Mouse (Mus musculus): ENCODE results near the gene Kdm4a. TPM values are rescaled to one million over a fixed set of nuclear protein-coding genes. Genes with fewer than 3 reads are reported as not detected.

Kdm4a gene
- polyA plus RNA-seq, 1 experiment from 2014 or later, result 58.7 TPM

- peaks cover 100% of the 10 kb centered on the region for H3K36me3 ChIP-seq (ENCODE audit: poor library complexity, severe bottlenecking)
- no peak overlapping the region for H3K27ac ChIP-seq
- no peak overlapping the region for H3K4me3 ChIP-seq
- no peak for ATAC-seq
- no peak overlapping the region for H3K4me2 ChIP-seq
- no peaks in the 10 kb centered on the region for H3K9me3 ChIP-seq (replicated peaks)
- WGBS, result 96% methylated on average over 7 of the region's 7 CpGs
- H3K9ac ChIP-seq, result no peak overlapping the region
- no peaks in the 10 kb centered on the region for H3K27me3 ChIP-seq
- no peaks in the 10 kb centered on the region for H3K4me1 ChIP-seq
These were observed 29.0 kb downstream of the Kdm4a start for GRCm38 (mm10) chr4:118150804-118151203.

GRCm38 (mm10) chr4:118149956-118150680 lies 29.7 kb downstream of the Kdm4a start:
- 94% methylated on average over 14 of the region's 14 CpGs for WGBS
- peaks cover 100% of the 10 kb centered on the region for H3K36me3 ChIP-seq (ENCODE audit: poor library complexity, severe bottlenecking)

GRCm38 (mm10) chr4:118149055-118149576 lies 30.7 kb downstream of the Kdm4a start:
- H3K27me3 ChIP-seq, result no peaks in the 10 kb centered on the region
- no peaks in the 10 kb centered on the region for H3K9me3 ChIP-seq (replicated peaks)
- no peaks in the 10 kb centered on the region for H3K4me1 ChIP-seq
- 90% methylated on average over 10 of the region's 10 CpGs for WGBS
- no peak overlapping the region for H3K4me2 ChIP-seq
- H3K27ac ChIP-seq, result no peak overlapping the region
- ATAC-seq, result no peak
- no peak overlapping the region for H3K4me3 ChIP-seq
- no peak overlapping the region for H3K9ac ChIP-seq
- H3K36me3 ChIP-seq (ENCODE audit: poor library complexity, severe bottlenecking), result peaks cover 100% of the 10 kb centered on the region

More at GRCm38 (mm10) chr4:118149956-118150680, 29.7 kb downstream of the Kdm4a start:
- no peak overlapping the region for H3K27ac ChIP-seq
- H3K4me3 ChIP-seq, result no peak overlapping the region
- no peak overlapping the region for H3K9ac ChIP-seq
- no peak overlapping the region for H3K4me2 ChIP-seq
- no peak for ATAC-seq
- H3K4me1 ChIP-seq, result no peaks in the 10 kb centered on the region
- H3K9me3 ChIP-seq (replicated peaks), result no peaks in the 10 kb centered on the region
- no peaks in the 10 kb centered on the region for H3K27me3 ChIP-seq

- H3K36me3 ChIP-seq (ENCODE audit: poor library complexity, severe bottlenecking), result peaks cover 100% of the 10 kb centered on the region
- no peak overlapping the region for H3K27ac ChIP-seq
- no peak overlapping the region for H3K4me3 ChIP-seq
- no peak for ATAC-seq
- H3K4me2 ChIP-seq, result no peak overlapping the region
- H3K9ac ChIP-seq, result no peak overlapping the region
- H3K4me1 ChIP-seq, result no peaks in the 10 kb centered on the region
- 92% methylated on average over 10 of the region's 10 CpGs for WGBS
- no peaks in the 10 kb centered on the region for H3K27me3 ChIP-seq
- H3K9me3 ChIP-seq (replicated peaks), result no peaks in the 10 kb centered on the region
These were observed 31.5 kb downstream of the Kdm4a start for GRCm38 (mm10) chr4:118148317-118148687.

- no peaks in the 10 kb centered on the region for H3K4me1 ChIP-seq
- no peak overlapping the region for H3K4me3 ChIP-seq
- ATAC-seq, result no peak
- no peaks in the 10 kb centered on the region for H3K27me3 ChIP-seq
- H3K9ac ChIP-seq, result no peak overlapping the region
- H3K27ac ChIP-seq, result no peak overlapping the region
- WGBS, result 93% methylated on average over 19 of the region's 19 CpGs
- H3K36me3 ChIP-seq (ENCODE audit: poor library complexity, severe bottlenecking), result peaks cover 100% of the 10 kb centered on the region
- no peak overlapping the region for H3K4me2 ChIP-seq
- no peaks in the 10 kb centered on the region for H3K9me3 ChIP-seq (replicated peaks)
These were observed 32.1 kb downstream of the Kdm4a start for GRCm38 (mm10) chr4:118147547-118148316.

GRCm38 (mm10) chr4:118147090-118147489 lies 32.8 kb downstream of the Kdm4a start:
- H3K36me3 ChIP-seq (ENCODE audit: poor library complexity, severe bottlenecking), result peaks cover 100% of the 10 kb centered on the region
- no peak overlapping the region for H3K4me2 ChIP-seq
- H3K27me3 ChIP-seq, result no peaks in the 10 kb centered on the region
- ATAC-seq, result no peak
- H3K9me3 ChIP-seq (replicated peaks), result no peaks in the 10 kb centered on the region
- no peaks in the 10 kb centered on the region for H3K4me1 ChIP-seq
- H3K9ac ChIP-seq, result no peak overlapping the region
- H3K27ac ChIP-seq, result no peak overlapping the region
- 82% methylated on average over 10 of the region's 10 CpGs for WGBS
- no peak overlapping the region for H3K4me3 ChIP-seq

GRCm38 (mm10) chr4:118144324-118144723 lies 35.5 kb downstream of the Kdm4a start:
- Histone ChIP-seq H3K36me3 (ENCODE audit: poor library complexity, severe bottlenecking) (peaks cover 98% of the 10 kb centered on the region), H3K4me2 (no peak overlapping the region), H3K4me1 (no peaks in the 10 kb centered on the region), H3K27ac (no peak overlapping the region), H3K9ac (no peak overlapping the region), H3K9me3 (replicated peaks) (no peaks in the 10 kb centered on the region), H3K27me3 (no peaks in the 10 kb centered on the region), H3K4me3 (no peak overlapping the region)
- WGBS, result 92% methylated on average over 9 of the region's 9 CpGs
- ATAC-seq, result no peak

- WGBS, result 84% methylated on average over 7 of the region's 7 CpGs
- H3K27me3 ChIP-seq, result no peaks in the 10 kb centered on the region
These were observed 36.2 kb downstream of the Kdm4a start for GRCm38 (mm10) chr4:118143679-118144078.

GRCm38 (mm10) chr4:118141511-118141910 lies 38.3 kb downstream of the Kdm4a start:
- Histone ChIP-seq H3K9me3 (replicated peaks) (no peaks in the 10 kb centered on the region), H3K4me2 (no peak overlapping the region), H3K36me3 (ENCODE audit: poor library complexity, severe bottlenecking) (peaks cover 98% of the 10 kb centered on the region), H3K27ac (no peak overlapping the region), H3K9ac (no peak overlapping the region), H3K4me3 (no peak overlapping the region), H3K27me3 (no peaks in the 10 kb centered on the region), H3K4me1 (peaks cover 4% of the 10 kb centered on the region; the same call in 1 of the 2 replicates)
- 95% methylated on average over 5 of the region's 5 CpGs for WGBS
- ATAC-seq, result no peak

More at GRCm38 (mm10) chr4:118143679-118144078, 36.2 kb downstream of the Kdm4a start:
- H3K4me1 ChIP-seq, result no peaks in the 10 kb centered on the region
- H3K9me3 ChIP-seq (replicated peaks), result no peaks in the 10 kb centered on the region
- H3K36me3 ChIP-seq (ENCODE audit: poor library complexity, severe bottlenecking), result peaks cover 98% of the 10 kb centered on the region
- H3K4me3 ChIP-seq, result no peak overlapping the region
- no peak overlapping the region for H3K27ac ChIP-seq
- H3K4me2 ChIP-seq, result no peak overlapping the region
- no peak for ATAC-seq
- no peak overlapping the region for H3K9ac ChIP-seq

- Histone ChIP-seq H3K36me3 (ENCODE audit: poor library complexity, severe bottlenecking) (peaks cover 78% of the 10 kb centered on the region), H3K9me3 (replicated peaks) (no peaks in the 10 kb centered on the region), H3K4me1 (peaks cover 13% of the 10 kb centered on the region), H3K27ac (no peak overlapping the region), H3K27me3 (no peaks in the 10 kb centered on the region), H3K4me2 (no peak overlapping the region), H3K4me3 (no peak overlapping the region), H3K9ac (no peak overlapping the region; the same call in 1 of the 2 replicates)
- no peak for ATAC-seq
- 79% methylated on average over 5 of the region's 5 CpGs for whole genome bisulfite sequencing
These were observed 41.0 kb downstream of the Kdm4a start for GRCm38 (mm10) chr4:118138891-118139290.

- no peak for ATAC-seq
- H3K36me3 ChIP-seq (ENCODE audit: poor library complexity, severe bottlenecking), result peaks cover 68% of the 10 kb centered on the region
- peaks cover 23% of the 10 kb centered on the region for H3K4me1 ChIP-seq
- H3K9ac ChIP-seq, result no peak overlapping the region
- H3K4me3 ChIP-seq, result no peak overlapping the region
- 84% methylated on average over 16 of the region's 16 CpGs for WGBS
- H3K4me2 ChIP-seq, result no peak overlapping the region
- H3K27ac ChIP-seq, result no peak overlapping the region
- no peaks in the 10 kb centered on the region for H3K9me3 ChIP-seq (replicated peaks)
- no peaks in the 10 kb centered on the region for H3K27me3 ChIP-seq
These were observed 42.0 kb downstream of the Kdm4a start for GRCm38 (mm10) chr4:118137857-118138256.

GRCm38 (mm10) chr4:118137311-118137710 lies 42.5 kb downstream of the Kdm4a start:
- Histone ChIP-seq H3K27ac (no peak overlapping the region), H3K36me3 (ENCODE audit: poor library complexity, severe bottlenecking) (peaks cover 62% of the 10 kb centered on the region), H3K4me3 (no peak overlapping the region), H3K9ac (no peak overlapping the region), H3K4me2 (no peak overlapping the region), H3K9me3 (replicated peaks) (no peaks in the 10 kb centered on the region), H3K27me3 (no peaks in the 10 kb centered on the region), H3K4me1 (peaks cover 24% of the 10 kb centered on the region)
- ATAC-seq, result no peak
- WGBS, result 92% methylated on average over 10 of the region's 10 CpGs
